Mouse (Mus musculus) liver, embryonic 11.5 days (tissue): ENCODE results near the gene Alx3. TPM values are rescaled to one million over a fixed set of nuclear protein-coding genes. Genes with fewer than 3 reads are reported as not detected.

Experiments used
- ATAC-seq: fragments of 200-750 bp; cut with Nextera tagmentation; replicated peaks from 2 replicates; pipeline ENCODE4 v1.8.0; 2017; ENCODE audit warnings: moderate number of reproducible peaks, mild to moderate bottlenecking, moderate TSS enrichment, moderate library complexity; ENCODE audit not compliant: low FRiP score
- DNase-seq: peaks from one replicate; pipeline ENCODE4 v3.0.0-alpha.2; 2017; ENCODE audit warnings: low spot score
- H3K27ac ChIP-seq: fragments of 300-500 bp; sonication (generic); 2 replicates; pipeline ENCODE4 v1.5.1; 2014; ENCODE audit warnings: mild to moderate bottlenecking, low read depth, low read length, control low read depth
- H3K27me3 ChIP-seq: fragments of 300-500 bp; sonication (generic); replicated peaks from 2 replicates; pipeline ENCODE4 v1.6.1; 2014; ENCODE audit warnings: low read length, mixed read lengths; ENCODE audit not compliant: control insufficient read depth, insufficient read depth
- H3K36me3 ChIP-seq: fragments of 300-500 bp; sonication (generic); 2 replicates; pipeline ENCODE4 v1.6.1; 2014; ENCODE audit warnings: mild to moderate bottlenecking, low read length, moderate library complexity, mixed read lengths; ENCODE audit not compliant: control insufficient read depth, insufficient read depth
- H3K4me1 ChIP-seq: fragments of 300-500 bp; sonication (generic); replicated peaks from 2 replicates; pipeline ENCODE4 v1.6.1; 2014; ENCODE audit warnings: low read length, mixed read lengths; ENCODE audit not compliant: control insufficient read depth, insufficient read depth
- H3K4me2 ChIP-seq: fragments of 300-500 bp; sonication (generic); 2 replicates; pipeline ENCODE4 v1.6.1; 2014; ENCODE audit warnings: mild to moderate bottlenecking, control low read depth, moderate library complexity
- H3K4me3 ChIP-seq: fragments of 300-500 bp; sonication (generic); 2 replicates; pipeline ENCODE4 v1.5.1; 2014; ENCODE audit warnings: low read depth, low read length, control low read depth
- H3K9ac ChIP-seq: fragments of 300-500 bp; sonication (generic); 2 replicates; pipeline ENCODE4 v1.6.1; 2014; ENCODE audit warnings: low read depth, low read length, control low read depth
- H3K9me3 ChIP-seq: fragments of 300-500 bp; sonication (generic); 2 replicates; pipeline ENCODE4 v1.6.1; 2016; ENCODE audit warnings: low read length, inconsistent platforms, mixed read lengths; ENCODE audit not compliant: control insufficient read depth
- WGBS: fragments of 180-500 bp; shearing (Covaris S2); extraction: QIAGEN DNeasy Blood & Tissue Kit; methylation state at CpG from one replicate; pipeline ENCODE4 v1.1.7; 2014; 5-methylcytosine and 5-hydroxymethylcytosine counted together
- polyA plus RNA-seq: library from polyadenylated mRNA; unstranded; fragments of >200 nt; fragmentation: Nextera tagmentation; extraction: Ambion mirVana; gene quantifications from 2 replicates; pipeline ENCODE4 v1.2.1, GENCODE M21; 2014

Gene Alx3
- polyA plus RNA-seq, 1 experiment from 2014 or later: 5.6 TPM

- DNase-seq (no peak), ATAC-seq (no peak)
- Histone ChIP-seq H3K4me2 (no peak overlapping the region), H3K36me3 (no peaks in the 10 kb centered on the region), H3K9me3 (no peaks in the 10 kb centered on the region), H3K27ac (no peak overlapping the region), H3K4me3 (no peak overlapping the region), H3K27me3 (no peaks in the 10 kb centered on the region; the same call in 1 of the 2 replicates), H3K9ac (no peak overlapping the region), H3K4me1 (no peaks in the 10 kb centered on the region)
- WGBS: 63% methylated on average over 2 of the region's 2 CpGs
Measured at GRCm38 (mm10) chr3:107562104-107562503, 32.7 kb upstream of the Alx3 start.

GRCm38 (mm10) chr3:107562591-107562990 is 32.2 kb upstream of the Alx3 start:
- H3K4me1 ChIP-seq: no peaks in the 10 kb centered on the region
- ATAC-seq: no peak
- no peaks in the 10 kb centered on the region for H3K9me3 ChIP-seq
- no peak overlapping the region for H3K4me3 ChIP-seq
- H3K4me2 ChIP-seq: no peak overlapping the region
- 74% methylated on average over 4 of the region's 4 CpGs for WGBS
- no peak overlapping the region for H3K9ac ChIP-seq
- no peak overlapping the region for H3K27ac ChIP-seq
- no peaks in the 10 kb centered on the region for H3K36me3 ChIP-seq
- no peak for DNase-seq
- H3K27me3 ChIP-seq: peaks cover 3% of the 10 kb centered on the region

GRCm38 (mm10) chr3:107563880-107564279 is 31.0 kb upstream of the Alx3 start:
- WGBS: 37% methylated on average over 4 of the region's 4 CpGs
- ATAC-seq: no peak
- H3K27ac ChIP-seq: no peak overlapping the region
- no peak for DNase-seq
- H3K4me2 ChIP-seq: no peak overlapping the region
- no peaks in the 10 kb centered on the region for H3K36me3 ChIP-seq
- H3K9ac ChIP-seq: no peak overlapping the region
- H3K27me3 ChIP-seq: peaks cover 3% of the 10 kb centered on the region
- H3K4me3 ChIP-seq: no peak overlapping the region
- no peaks in the 10 kb centered on the region for H3K4me1 ChIP-seq
- no peaks in the 10 kb centered on the region for H3K9me3 ChIP-seq

- no peak overlapping the region for H3K4me3 ChIP-seq
- H3K9ac ChIP-seq: no peak overlapping the region
- DNase-seq: no peak
- H3K36me3 ChIP-seq: no peaks in the 10 kb centered on the region
- WGBS: 27% methylated on average over 3 of the region's 3 CpGs
- ATAC-seq: no peak
- H3K4me2 ChIP-seq: no peak overlapping the region
- H3K4me1 ChIP-seq: no peaks in the 10 kb centered on the region
- peaks cover 7% of the 10 kb centered on the region for H3K27me3 ChIP-seq
- no peaks in the 10 kb centered on the region for H3K9me3 ChIP-seq
- no peak overlapping the region for H3K27ac ChIP-seq
Measured at GRCm38 (mm10) chr3:107565331-107565730, 29.5 kb upstream of the Alx3 start.

- ATAC-seq: no peak
- Histone ChIP-seq H3K4me3 (no peak overlapping the region), H3K9me3 (no peaks in the 10 kb centered on the region), H3K9ac (no peak overlapping the region), H3K4me2 (no peak overlapping the region), H3K27ac (no peak overlapping the region), H3K4me1 (no peaks in the 10 kb centered on the region), H3K36me3 (no peaks in the 10 kb centered on the region), H3K27me3 (peaks cover 10% of the 10 kb centered on the region)
- WGBS: 68% methylated on average over 7 of the region's 7 CpGs
- DNase-seq: no peak
Measured at GRCm38 (mm10) chr3:107567766-107568165, 27.1 kb upstream of the Alx3 start.

- no peak overlapping the region for H3K9ac ChIP-seq
- no peaks in the 10 kb centered on the region for H3K4me1 ChIP-seq
- no peaks in the 10 kb centered on the region for H3K36me3 ChIP-seq
- no peak overlapping the region for H3K4me2 ChIP-seq
- 47% methylated on average over 4 of the region's 4 CpGs for WGBS
- DNase-seq (no peak), ATAC-seq (no peak)
- H3K27me3 ChIP-seq: peaks cover 10% of the 10 kb centered on the region
- no peak overlapping the region for H3K27ac ChIP-seq
- H3K9me3 ChIP-seq: no peaks in the 10 kb centered on the region
- no peak overlapping the region for H3K4me3 ChIP-seq
Measured at GRCm38 (mm10) chr3:107568721-107569120, 26.1 kb upstream of the Alx3 start.

- peaks cover 10% of the 10 kb centered on the region for H3K27me3 ChIP-seq
- no peak overlapping the region for H3K4me3 ChIP-seq
- WGBS: 45% methylated on average over 2 of the region's 2 CpGs
- no peak for ATAC-seq
- no peaks in the 10 kb centered on the region for H3K4me1 ChIP-seq
- no peaks in the 10 kb centered on the region for H3K36me3 ChIP-seq
- H3K4me2 ChIP-seq: no peak overlapping the region
- DNase-seq: no peak
- no peaks in the 10 kb centered on the region for H3K9me3 ChIP-seq
- no peak overlapping the region for H3K27ac ChIP-seq
- no peak overlapping the region for H3K9ac ChIP-seq
Measured at GRCm38 (mm10) chr3:107571205-107571604, 23.6 kb upstream of the Alx3 start.

- DNase-seq (no peak), ATAC-seq (no peak)
- peaks cover 13% of the 10 kb centered on the region for H3K4me1 ChIP-seq
- H3K9ac ChIP-seq: no peak overlapping the region
- peaks cover 35% of the 10 kb centered on the region for H3K27me3 ChIP-seq
- no peak overlapping the region for H3K4me2 ChIP-seq
- H3K27ac ChIP-seq: no peak overlapping the region
- no peak overlapping the region for H3K4me3 ChIP-seq
- H3K9me3 ChIP-seq: no peaks in the 10 kb centered on the region
- WGBS: 70% methylated on average over 3 of the region's 3 CpGs
- no peaks in the 10 kb centered on the region for H3K36me3 ChIP-seq
Measured at GRCm38 (mm10) chr3:107576807-107577206, 18.0 kb upstream of the Alx3 start.

GRCm38 (mm10) chr3:107577810-107578390 is 16.9 kb upstream of the Alx3 start:
- no peak overlapping the region for H3K4me3 ChIP-seq
- no peak overlapping the region for H3K4me2 ChIP-seq
- DNase-seq: no peak
- WGBS: 8% methylated on average over 3 of the region's 3 CpGs
- H3K36me3 ChIP-seq: no peaks in the 10 kb centered on the region
- H3K9me3 ChIP-seq: no peaks in the 10 kb centered on the region
- H3K4me1 ChIP-seq: peaks cover 15% of the 10 kb centered on the region
- no peak overlapping the region for H3K27ac ChIP-seq
- no peak overlapping the region for H3K9ac ChIP-seq
- peak; percentile 91 for ATAC-seq
- H3K27me3 ChIP-seq: peaks cover 43% of the 10 kb centered on the region
